ENCODE assay signal across 8 mouse cellular contexts in genomic region chr6:53572456-53572855, GRCm38 (mm10).
DNase-seq lines count a peak whose midpoint lies in the region; ATAC-seq and TF ChIP-seq lines count a peak whose summit lies in the region.

No protein-coding gene starts in this region.

- peak overlapping the region; percentile 75 for H3K4me3 ChIP-seq in gastrocnemius, adult 2 months
- no peak overlapping the region for H3K4me3 ChIP-seq in embryonic facial prominence, embryonic 15.5 days (replicated peaks)
- H3K4me3 ChIP-seq in midbrain, embryonic 15.5 days: no peak overlapping the region
- H3K4me3 ChIP-seq in kidney, embryonic 14.5 days (ENCODE audit: low read length): no peak overlapping the region
- H3K4me3 ChIP-seq in kidney, embryonic 15.5 days (replicated peaks): no peak overlapping the region

- H3K9me3 ChIP-seq in embryonic facial prominence, embryonic 15.5 days (replicated peaks): no peaks in the 10 kb centered on the region
- H3K9me3 ChIP-seq in midbrain, embryonic 15.5 days: no peaks in the 10 kb centered on the region
- no peaks in the 10 kb centered on the region for H3K9me3 ChIP-seq in kidney, embryonic 14.5 days (ENCODE audit: control insufficient read depth, low read length)
- H3K9me3 ChIP-seq in kidney, embryonic 15.5 days (replicated peaks): no peaks in the 10 kb centered on the region

- no peak overlapping the region for H3K9ac ChIP-seq in embryonic facial prominence, embryonic 15.5 days
- no peak overlapping the region for H3K9ac ChIP-seq in midbrain, embryonic 15.5 days
- no peak overlapping the region for H3K9ac ChIP-seq in kidney, embryonic 14.5 days (ENCODE audit: low read depth, low read length)
- no peak overlapping the region for H3K9ac ChIP-seq in kidney, embryonic 15.5 days

- H3K27ac ChIP-seq in gastrocnemius, adult 2 months: peak overlapping the region; percentile 74
- H3K27ac ChIP-seq in embryonic facial prominence, embryonic 15.5 days (replicated peaks): peak overlapping the region; percentile 89
- peak overlapping the region; percentile 49; the same call in 1 of the 2 replicates for H3K27ac ChIP-seq in midbrain, embryonic 15.5 days
- no peak overlapping the region for H3K27ac ChIP-seq in kidney, embryonic 14.5 days (ENCODE audit: low read depth, low read length)
- no peak overlapping the region for H3K27ac ChIP-seq in kidney, embryonic 15.5 days

- H3K4me2 ChIP-seq in embryonic facial prominence, embryonic 15.5 days (replicated peaks): peak overlapping the region; percentile 59; the same call in 1 of the 2 replicates
- H3K4me2 ChIP-seq in midbrain, embryonic 15.5 days: no peak overlapping the region
- H3K4me2 ChIP-seq in kidney, embryonic 14.5 days (replicated peaks; ENCODE audit: low read depth, low read length): no peak overlapping the region
- no peak overlapping the region for H3K4me2 ChIP-seq in kidney, embryonic 15.5 days

- H3K27me3 ChIP-seq in embryonic facial prominence, embryonic 15.5 days: no peaks in the 10 kb centered on the region
- no peaks in the 10 kb centered on the region for H3K27me3 ChIP-seq in midbrain, embryonic 15.5 days (replicated peaks)
- H3K27me3 ChIP-seq in kidney, embryonic 14.5 days (ENCODE audit: control insufficient read depth, insufficient read depth, low read length): no peaks in the 10 kb centered on the region; the same call in 1 of the 2 replicates
- peaks cover 34% of the 10 kb centered on the region; the same call in 1 of the 2 replicates for H3K27me3 ChIP-seq in kidney, embryonic 15.5 days

- H3K36me3 ChIP-seq in embryonic facial prominence, embryonic 15.5 days: no peaks in the 10 kb centered on the region
- no peaks in the 10 kb centered on the region for H3K36me3 ChIP-seq in midbrain, embryonic 15.5 days (replicated peaks)
- no peaks in the 10 kb centered on the region for H3K36me3 ChIP-seq in kidney, embryonic 14.5 days (ENCODE audit: control insufficient read depth, insufficient read depth, low read length)
- H3K36me3 ChIP-seq in kidney, embryonic 15.5 days: no peaks in the 10 kb centered on the region

- no peak for TF ChIP-seq CTCF in gastrocnemius, adult 2 months (IDR thresholded peaks at IDR 0.05)

- no peak for ATAC-seq in embryonic facial prominence, embryonic 15.5 days (ENCODE audit: insufficient number of reproducible peaks, low FRiP score, low TSS enrichment, low read depth)
- no peak for ATAC-seq in midbrain, embryonic 15.5 days (replicated peaks)
- ATAC-seq in kidney, embryonic 14.5 days (ENCODE audit: low FRiP score, low TSS enrichment): no peak
- ATAC-seq in kidney, embryonic 15.5 days (replicated peaks; ENCODE audit: low FRiP score): no peak

- peak; percentile 40 for DNase-seq in gastrocnemius, adult 2 months
- DNase-seq in gastrocnemius, postnatal 36 days: no peak
- peak; percentile 28 to 43 for DNase-seq in heart, postnatal 14 days
- no peak for DNase-seq in frontal cortex, postnatal 36 days (ENCODE audit: low spot score in 2 of 2)

- WGBS in embryonic facial prominence, embryonic 15.5 days: 55% methylated on average over 4 of the region's 4 CpGs
- WGBS in midbrain, embryonic 15.5 days: 67% methylated on average over 4 of the region's 4 CpGs
- WGBS in kidney, embryonic 14.5 days: 71% methylated on average over 4 of the region's 4 CpGs
- WGBS in kidney, embryonic 15.5 days: 74% methylated on average over 4 of the region's 4 CpGs

- intact Hi-C loops in gastrocnemius, adult 2 months (cut with DNase I): no loop called here
- intact Hi-C loops in gastrocnemius, postnatal 36 days (cut with DNase I): no loop called here
- intact Hi-C loops in heart, postnatal 14 days (cut with DNase I): no loop called here

- H3K4me1 ChIP-seq in embryonic facial prominence, embryonic 15.5 days: peaks cover 45% of the 10 kb centered on the region
- H3K4me1 ChIP-seq in midbrain, embryonic 15.5 days: peaks cover 21% of the 10 kb centered on the region
- H3K4me1 ChIP-seq in kidney, embryonic 14.5 days (ENCODE audit: control insufficient read depth, insufficient read depth, low read length): peaks cover 12% of the 10 kb centered on the region; the same call in 1 of the 2 replicates
- peaks cover 45% of the 10 kb centered on the region for H3K4me1 ChIP-seq in kidney, embryonic 15.5 days

Comparison
In these comparisons a context has a peak if more than half of its experiments do, and no peak if none do; other contexts are left out.
1. DNase-seq: peak in gastrocnemius, adult 2 months (single experiment) and heart, postnatal 14 days (2 of 2); none in gastrocnemius, postnatal 36 days (0 of 2) and frontal cortex, postnatal 36 days (0 of 2).
2. H3K27ac ChIP-seq: peak in gastrocnemius, adult 2 months (single experiment), embryonic facial prominence, embryonic 15.5 days (single experiment) and midbrain, embryonic 15.5 days (single experiment); none in kidney, embryonic 14.5 days (single experiment) and kidney, embryonic 15.5 days (single experiment).